Comparison of ENCODE assay signal across 20 mouse cellular contexts in the genomic region with DNA sequence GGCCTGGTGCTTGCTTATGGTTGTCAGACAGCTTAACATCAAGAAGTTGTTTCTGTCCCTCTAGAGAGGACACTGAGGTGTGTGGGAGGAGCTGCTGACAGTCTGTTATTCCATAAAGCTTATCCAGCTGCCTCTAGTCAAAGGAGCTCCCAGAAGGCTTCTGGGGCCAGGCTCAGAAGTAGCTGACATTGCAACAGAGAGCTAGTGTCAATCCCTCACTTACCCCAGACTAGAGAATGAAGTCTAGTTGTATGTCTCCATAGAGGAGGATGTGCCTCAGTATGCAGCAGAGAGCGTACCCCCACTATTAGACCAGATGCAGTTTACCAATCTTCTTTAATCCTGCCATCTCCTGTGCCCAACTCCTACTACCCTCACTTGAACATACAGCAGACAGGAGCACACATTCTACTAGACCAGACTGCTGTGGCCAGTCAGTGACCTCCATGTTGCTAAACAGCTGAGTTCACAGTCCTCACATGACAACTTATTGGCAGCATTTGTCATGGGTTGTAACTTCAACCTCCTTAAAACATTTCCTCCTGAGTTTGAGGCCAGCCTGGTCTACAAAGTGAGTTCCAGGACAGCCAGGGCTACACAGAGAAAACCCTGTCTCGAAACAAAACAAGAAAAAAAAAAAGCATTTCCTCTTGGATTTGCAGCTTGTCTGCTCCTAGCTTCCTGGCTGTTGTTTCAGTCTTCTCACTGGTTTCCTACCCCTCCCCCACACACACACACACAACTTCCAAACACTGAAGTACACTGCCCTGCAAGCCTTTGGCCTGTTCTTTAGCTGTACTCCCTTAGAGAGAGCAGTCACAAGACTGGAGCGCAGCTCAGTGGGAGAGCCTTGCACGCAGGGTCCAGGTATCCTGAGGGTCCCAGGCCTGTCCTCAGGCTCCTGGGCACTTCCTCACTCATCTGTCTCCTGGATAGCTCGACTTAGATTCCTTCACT. TPM values are rescaled to one million over a fixed set of nuclear protein-coding genes. Genes with fewer than 3 reads are reported as not detected.
DNase-seq lines count a peak whose midpoint lies in the region; ATAC-seq lines count a peak whose summit lies in the region.
"Had no signal": no experiment of that assay in that cellular context is flagged by ENCODE, and none has a peak within 500 bp of the region (broad histone marks: within the 10 kb centered on the region; RNA-seq: fewer than 3 reads in every experiment).

No protein-coding gene starts in this region.

- DNase-seq in heart, adult 18-20 months, result no peak
- no peak for DNase-seq in ovary, postnatal 36 days (ENCODE audit: low spot score)
- DNase-seq: adrenal gland, postnatal 36 days; cerebellum, adult 18-20 months; cerebellum, postnatal 36 days; lung, embryonic 14.5 days; right cerebral cortex, postnatal 25 days; thymus, adult 2 months had no signal

- H3K4me1 ChIP-seq in heart, embryonic 11.5 days (ENCODE audit: control insufficient read depth, insufficient read depth, low read length), result peaks cover 23% of the 10 kb centered on the region
- peaks cover 6% of the 10 kb centered on the region for H3K4me1 ChIP-seq in kidney, embryonic 16.5 days (ENCODE audit: insufficient read depth, low read length)
- H3K4me1 ChIP-seq in kidney, embryonic 14.5 days (ENCODE audit: control insufficient read depth, insufficient read depth, low read length), result peaks cover 7% of the 10 kb centered on the region; the same call in 1 of the 2 replicates
- peaks cover 72% of the 10 kb centered on the region for H3K4me1 ChIP-seq in megakaryocyte, embryonic 14.5 days

- no peak for ATAC-seq in heart, embryonic 11.5 days (replicated peaks; ENCODE audit: insufficient number of reproducible peaks, low FRiP score, low TSS enrichment)
- ATAC-seq in kidney, embryonic 16.5 days (ENCODE audit: low FRiP score, low TSS enrichment), result no peak
- no peak for ATAC-seq in kidney, embryonic 14.5 days (ENCODE audit: low FRiP score, low TSS enrichment)
- no peak for ATAC-seq in megakaryocyte, adult 5-6 weeks (ENCODE audit: poor library complexity, severe bottlenecking)
- ATAC-seq: midbrain, embryonic 16.5 days had no signal

- H3K9ac ChIP-seq in heart, embryonic 11.5 days (ENCODE audit: low read depth, low read length), result no peak overlapping the region
- H3K9ac ChIP-seq in kidney, embryonic 16.5 days (replicated peaks; ENCODE audit: low read length), result no peak overlapping the region
- no peak overlapping the region for H3K9ac ChIP-seq in kidney, embryonic 14.5 days (ENCODE audit: low read depth, low read length)
- H3K9ac ChIP-seq: hindbrain, embryonic 14.5 days; limb, embryonic 12.5 days; lung, embryonic 14.5 days; stomach, embryonic 15.5 days had no signal

- no peak overlapping the region for H3K4me3 ChIP-seq in heart, embryonic 11.5 days (ENCODE audit: low read depth, low read length)
- H3K4me3 ChIP-seq in kidney, embryonic 16.5 days (ENCODE audit: low read length), result no peak overlapping the region
- no peak overlapping the region for H3K4me3 ChIP-seq in kidney, embryonic 14.5 days (ENCODE audit: low read length)
- H3K4me3 ChIP-seq in megakaryocyte, embryonic 14.5 days (replicated peaks), result peak overlapping the region; percentile 53
- H3K4me3 ChIP-seq: embryonic facial prominence, embryonic 10.5 days; limb, embryonic 12.5 days; stomach, embryonic 15.5 days had no signal

- WGBS in heart, embryonic 11.5 days (ENCODE audit: insufficient replicate concordance), result 71% methylated on average over 5 of the region's 5 CpGs
- 75% methylated on average over 5 of the region's 5 CpGs for WGBS in kidney, embryonic 16.5 days
- WGBS in kidney, embryonic 14.5 days, result 81% methylated on average over 5 of the region's 5 CpGs

- peak overlapping the region; percentile 12; the same call in 1 of the 2 replicates for H3K27ac ChIP-seq in heart, embryonic 11.5 days (ENCODE audit: low read depth, low read length)
- peak overlapping the region; percentile 13; the same call in 1 of the 2 replicates for H3K27ac ChIP-seq in kidney, embryonic 16.5 days (ENCODE audit: low read length)
- no peak overlapping the region for H3K27ac ChIP-seq in kidney, embryonic 14.5 days (ENCODE audit: low read depth, low read length)
- H3K27ac ChIP-seq: embryonic facial prominence, embryonic 10.5 days; hindbrain, embryonic 14.5 days; limb, embryonic 12.5 days; stomach, embryonic 15.5 days had no signal

- no peaks in the 10 kb centered on the region for H3K27me3 ChIP-seq in heart, embryonic 11.5 days (ENCODE audit: control insufficient read depth, insufficient read depth, low read length)
- no peaks in the 10 kb centered on the region for H3K27me3 ChIP-seq in kidney, embryonic 16.5 days (ENCODE audit: insufficient read depth, low read length)
- H3K27me3 ChIP-seq in kidney, embryonic 14.5 days (ENCODE audit: control insufficient read depth, insufficient read depth, low read length), result no peaks in the 10 kb centered on the region
- H3K27me3 ChIP-seq in megakaryocyte, embryonic 14.5 days (replicated peaks), result no peaks in the 10 kb centered on the region
- H3K27me3 ChIP-seq: CH12.LX; limb, embryonic 12.5 days; stomach, embryonic 15.5 days had no signal

- no peaks in the 10 kb centered on the region for H3K36me3 ChIP-seq in heart, embryonic 11.5 days (ENCODE audit: control insufficient read depth, insufficient read depth, low read length)
- H3K36me3 ChIP-seq in kidney, embryonic 16.5 days (ENCODE audit: insufficient read depth, low read length), result peaks cover 2% of the 10 kb centered on the region; the same call in 1 of the 2 replicates
- peaks cover 13% of the 10 kb centered on the region; the same call in 1 of the 2 replicates for H3K36me3 ChIP-seq in kidney, embryonic 14.5 days (ENCODE audit: control insufficient read depth, insufficient read depth, low read length)
- peaks cover 50% of the 10 kb centered on the region for H3K36me3 ChIP-seq in megakaryocyte, embryonic 14.5 days (replicated peaks; ENCODE audit: low read length)
- H3K36me3 ChIP-seq: stomach, embryonic 15.5 days had no signal

- no peaks in the 10 kb centered on the region for H3K9me3 ChIP-seq in heart, embryonic 11.5 days (replicated peaks; ENCODE audit: control insufficient read depth, low read length)
- no peaks in the 10 kb centered on the region for H3K9me3 ChIP-seq in kidney, embryonic 16.5 days (ENCODE audit: low read length)
- H3K9me3 ChIP-seq in kidney, embryonic 14.5 days (ENCODE audit: control insufficient read depth, low read length), result no peaks in the 10 kb centered on the region
- no peaks in the 10 kb centered on the region for H3K9me3 ChIP-seq in megakaryocyte, embryonic 14.5 days
- H3K9me3 ChIP-seq: embryonic facial prominence, embryonic 10.5 days; limb, embryonic 12.5 days; stomach, embryonic 15.5 days had no signal

- H3K4me2 ChIP-seq in heart, embryonic 11.5 days, result no peak overlapping the region
- no peak overlapping the region for H3K4me2 ChIP-seq in kidney, embryonic 16.5 days (replicated peaks; ENCODE audit: low read depth, low read length)
- H3K4me2 ChIP-seq in kidney, embryonic 14.5 days (replicated peaks; ENCODE audit: low read depth, low read length), result no peak overlapping the region
- H3K4me2 ChIP-seq: hindbrain, embryonic 14.5 days; limb, embryonic 12.5 days; lung, embryonic 14.5 days; stomach, embryonic 15.5 days had no signal

RNA-seq across cellular contexts. Expression of gene Mrnip, which starts 4.6 kb away (rescaled TPM):
- polyA plus RNA-seq in heart, embryonic 11.5 days (2014; fragmentation: Nextera tagmentation; extraction: Ambion mirVana), result 15.3 and 17.6 TPM in 2 replicates
- total RNA-seq in heart, adult 18-20 months (2021), result 1 to 10 TPM; 2.4 to 3.0 TPM
- 21.7 and 23.2 TPM in 2 replicates for polyA plus RNA-seq in kidney, embryonic 16.5 days (2015; fragmentation: Nextera tagmentation; extraction: Ambion mirVana)
- polyA plus RNA-seq in kidney, embryonic 14.5 days (2014; fragmentation: Nextera tagmentation; extraction: Ambion mirVana), result 21.8 and 22.0 TPM in 2 replicates
- 3.7 TPM in 1 of 2 replicates, not detected in the other for polyA plus RNA-seq in megakaryocyte, embryonic 14.5 days (2012; ENCODE audit: insufficient read depth, low replicate concordance)
- total RNA-seq in megakaryocyte, adult 5-6 weeks (2015), result 7.6 and 9.2 TPM in 2 replicates
- 7.5 and 11.6 TPM in 2 replicates for total RNA-seq in megakaryocyte, adult 5-6 weeks (2017)

RNA-seq across cellular contexts. Expression of gene Sqstm1, which starts 31.8 kb away (rescaled TPM):
- 159 and 197 TPM in 2 replicates for polyA plus RNA-seq in heart, embryonic 11.5 days (2014; fragmentation: Nextera tagmentation; extraction: Ambion mirVana)
- total RNA-seq in heart, adult 18-20 months (2021), result 100 to 1,000 TPM; 367 to 455 TPM
- 298 and 338 TPM in 2 replicates for polyA plus RNA-seq in kidney, embryonic 16.5 days (2015; fragmentation: Nextera tagmentation; extraction: Ambion mirVana)
- 128 and 197 TPM in 2 replicates for polyA plus RNA-seq in kidney, embryonic 14.5 days (2014; fragmentation: Nextera tagmentation; extraction: Ambion mirVana)
- polyA plus RNA-seq in megakaryocyte, embryonic 14.5 days (2012; ENCODE audit: insufficient read depth, low replicate concordance), result 154 and 155 TPM in 2 replicates
- total RNA-seq in megakaryocyte, adult 5-6 weeks (2015), result 51.8 and 56.7 TPM in 2 replicates
- 298 and 386 TPM in 2 replicates for total RNA-seq in megakaryocyte, adult 5-6 weeks (2017)

RNA-seq across cellular contexts. Expression of gene Mgat4b, which starts 31.9 kb away (rescaled TPM):
- polyA plus RNA-seq in heart, embryonic 11.5 days (2014; fragmentation: Nextera tagmentation; extraction: Ambion mirVana), result 14.2 and 14.4 TPM in 2 replicates
- total RNA-seq in heart, adult 18-20 months (2021), result 10 to 100 TPM; 70.3 to 79.9 TPM
- 9.8 and 11.9 TPM in 2 replicates for polyA plus RNA-seq in kidney, embryonic 16.5 days (2015; fragmentation: Nextera tagmentation; extraction: Ambion mirVana)
- polyA plus RNA-seq in kidney, embryonic 14.5 days (2014; fragmentation: Nextera tagmentation; extraction: Ambion mirVana), result 37.0 and 39.2 TPM in 2 replicates
- 119 and 130 TPM in 2 replicates for polyA plus RNA-seq in megakaryocyte, embryonic 14.5 days (2012; ENCODE audit: insufficient read depth, low replicate concordance)
- 17.1 and 22.2 TPM in 2 replicates for total RNA-seq in megakaryocyte, adult 5-6 weeks (2015)
- total RNA-seq in megakaryocyte, adult 5-6 weeks (2017), result 9.1 and 12.1 TPM in 2 replicates

RNA-seq across cellular contexts. Expression of gene Tbc1d9b, which starts 47.6 kb away (rescaled TPM):
- polyA plus RNA-seq in heart, embryonic 11.5 days (2014; fragmentation: Nextera tagmentation; extraction: Ambion mirVana), result 20.7 and 27.3 TPM in 2 replicates
- total RNA-seq in heart, adult 18-20 months (2021), result 10 to 100 TPM; 40.2 to 45.6 TPM
- polyA plus RNA-seq in kidney, embryonic 16.5 days (2015; fragmentation: Nextera tagmentation; extraction: Ambion mirVana), result 44.3 and 47.2 TPM in 2 replicates
- 22.8 and 36.8 TPM in 2 replicates for polyA plus RNA-seq in kidney, embryonic 14.5 days (2014; fragmentation: Nextera tagmentation; extraction: Ambion mirVana)
- polyA plus RNA-seq in megakaryocyte, embryonic 14.5 days (2012; ENCODE audit: insufficient read depth, low replicate concordance), result 10.0 and 34.0 TPM in 2 replicates
- 17.8 and 23.5 TPM in 2 replicates for total RNA-seq in megakaryocyte, adult 5-6 weeks (2015)
- total RNA-seq in megakaryocyte, adult 5-6 weeks (2017), result 30.9 and 36.7 TPM in 2 replicates

RNA-seq across cellular contexts. Expression of gene Ltc4s, which starts 59.6 kb away (rescaled TPM):
- 0.74 TPM in 1 of 2 replicates, not detected in the other for polyA plus RNA-seq in heart, embryonic 11.5 days (2014; fragmentation: Nextera tagmentation; extraction: Ambion mirVana)
- total RNA-seq in heart, adult 18-20 months (2021), result 10 to 100 TPM in 1 of 2 experiments, 1 to 10 TPM in 1; 5.9 to 10.2 TPM
- polyA plus RNA-seq in kidney, embryonic 16.5 days (2015; fragmentation: Nextera tagmentation; extraction: Ambion mirVana), result 2.5 and 2.8 TPM in 2 replicates
- polyA plus RNA-seq in kidney, embryonic 14.5 days (2014; fragmentation: Nextera tagmentation; extraction: Ambion mirVana), result 1.6 and 1.9 TPM in 2 replicates
- polyA plus RNA-seq in megakaryocyte, embryonic 14.5 days (2012; ENCODE audit: insufficient read depth, low replicate concordance), result 10.5 and 22.9 TPM in 2 replicates
- not detected in 2 replicates for total RNA-seq in megakaryocyte, adult 5-6 weeks (2015)
- total RNA-seq in megakaryocyte, adult 5-6 weeks (2017), result 0.66 TPM in 1 of 2 replicates, not detected in the other
- total RNA-seq: granulocyte monocyte progenitor cell, adult 5-6 weeks had no signal
